Mouse (Mus musculus) heart, adult 2 months (tissue): ENCODE results near the gene Snx10.

Experiments
- CTCF ChIP-seq: fragments of 200-600 bp; IDR thresholded peaks from 2 replicates; pipeline ENCODE4 v1.8.1; 2022; ENCODE audit warnings: antibody characterized with exemption, mild to moderate bottlenecking, moderate library complexity
- EP300 ChIP-seq: fragments of 200-500 bp; IDR thresholded peaks from 2 replicates; pipeline ENCODE4 v1.6.1; 2011; ENCODE audit warnings: low read depth, low read length, control low read depth; ENCODE audit not compliant: insufficient read depth
- POLR2A ChIP-seq: fragments of 200-500 bp; IDR thresholded peaks from 2 replicates; pipeline ENCODE4 v1.6.1; 2011; ENCODE audit warnings: mild to moderate bottlenecking, low read depth, low read length, control low read depth; ENCODE audit not compliant: insufficient read depth

- TF ChIP-seq CTCF (no peak), EP300 (no peak), POLR2A (no peak)
These were observed 68.1 kb downstream of the Snx10 start for GRCm38 (mm10) chr6:51591844-51592243.
